Mouse (Mus musculus) stomach, embryonic 15.5 days (tissue): ENCODE results near the gene Pknox2. TPM values are rescaled to one million over a fixed set of nuclear protein-coding genes. Genes with fewer than 3 reads are reported as not detected.

Source experiments
- ATAC-seq: fragments of 200-750 bp; cut with Nextera tagmentation; 2 replicates; pipeline ENCODE4 v1.8.0; 2017; ENCODE audit warnings: low read depth, moderate number of reproducible peaks, moderate TSS enrichment; ENCODE audit not compliant: insufficient read depth, low FRiP score
- H3K27ac ChIP-seq: fragments of 300-500 bp; sonication (generic); 2 replicates; pipeline ENCODE4 v1.5.1; 2015; ENCODE audit warnings: mild to moderate bottlenecking, inconsistent platforms
- H3K27me3 ChIP-seq: fragments of 300-500 bp; sonication (generic); replicated peaks from 2 replicates; pipeline ENCODE4 v1.6.1; 2015; ENCODE audit warnings: inconsistent platforms
- H3K36me3 ChIP-seq: fragments of 300-500 bp; sonication (generic); 2 replicates; pipeline ENCODE4 v1.6.1; 2015; ENCODE audit warnings: inconsistent platforms
- H3K4me1 ChIP-seq: fragments of 300-500 bp; sonication (generic); 2 replicates; pipeline ENCODE4 v1.6.1; 2015; ENCODE audit warnings: inconsistent platforms
- H3K4me2 ChIP-seq: fragments of 300-500 bp; sonication (generic); 2 replicates; pipeline ENCODE4 v1.6.1; 2015; ENCODE audit warnings: mild to moderate bottlenecking, inconsistent platforms
- H3K4me3 ChIP-seq: fragments of 300-500 bp; sonication (generic); replicated peaks from 2 replicates; pipeline ENCODE4 v1.5.1; 2015; ENCODE audit warnings: inconsistent platforms
- H3K9ac ChIP-seq: fragments of 300-500 bp; sonication (generic); 2 replicates; pipeline ENCODE4 v1.6.1; 2015; ENCODE audit warnings: inconsistent platforms
- H3K9me3 ChIP-seq: fragments of 300-500 bp; sonication (generic); 2 replicates; pipeline ENCODE4 v1.6.1; 2016; ENCODE audit warnings: inconsistent platforms
- WGBS: fragments of 180-500 bp; shearing (Covaris S2); methylation state at CpG from one replicate; pipeline ENCODE4 v1.1.7; 2015; 5-methylcytosine and 5-hydroxymethylcytosine counted together
- polyA plus RNA-seq: library from polyadenylated mRNA; unstranded; fragments of >200 nt; fragmentation: Nextera tagmentation; extraction: Ambion mirVana; gene quantifications from 2 replicates; pipeline ENCODE4 v1.2.1, GENCODE M21; 2015

The Pknox2 gene
- polyA plus RNA-seq, 1 experiment from 2014 or later, result 8.3 TPM

GRCm38 (mm10) chr9:37147886-37148285 is 679 bp upstream of the Pknox2 start:
- Histone ChIP-seq H3K4me2 (no peak overlapping the region), H3K4me1 (0 out of 2 replicates have a peak, but pooled peaks cover 4% of the 10 kb centered on the region), H3K9ac (no peak overlapping the region), H3K9me3 (no peaks in the 10 kb centered on the region), H3K36me3 (no peaks in the 10 kb centered on the region), H3K27ac (no peak overlapping the region), H3K4me3 (no peak overlapping the region), H3K27me3 (peaks cover 9% of the 10 kb centered on the region; the same call in 1 of the 2 replicates)
- no peak for ATAC-seq
- WGBS, result 73% methylated on average over 4 of the region's 4 CpGs

DNA sequence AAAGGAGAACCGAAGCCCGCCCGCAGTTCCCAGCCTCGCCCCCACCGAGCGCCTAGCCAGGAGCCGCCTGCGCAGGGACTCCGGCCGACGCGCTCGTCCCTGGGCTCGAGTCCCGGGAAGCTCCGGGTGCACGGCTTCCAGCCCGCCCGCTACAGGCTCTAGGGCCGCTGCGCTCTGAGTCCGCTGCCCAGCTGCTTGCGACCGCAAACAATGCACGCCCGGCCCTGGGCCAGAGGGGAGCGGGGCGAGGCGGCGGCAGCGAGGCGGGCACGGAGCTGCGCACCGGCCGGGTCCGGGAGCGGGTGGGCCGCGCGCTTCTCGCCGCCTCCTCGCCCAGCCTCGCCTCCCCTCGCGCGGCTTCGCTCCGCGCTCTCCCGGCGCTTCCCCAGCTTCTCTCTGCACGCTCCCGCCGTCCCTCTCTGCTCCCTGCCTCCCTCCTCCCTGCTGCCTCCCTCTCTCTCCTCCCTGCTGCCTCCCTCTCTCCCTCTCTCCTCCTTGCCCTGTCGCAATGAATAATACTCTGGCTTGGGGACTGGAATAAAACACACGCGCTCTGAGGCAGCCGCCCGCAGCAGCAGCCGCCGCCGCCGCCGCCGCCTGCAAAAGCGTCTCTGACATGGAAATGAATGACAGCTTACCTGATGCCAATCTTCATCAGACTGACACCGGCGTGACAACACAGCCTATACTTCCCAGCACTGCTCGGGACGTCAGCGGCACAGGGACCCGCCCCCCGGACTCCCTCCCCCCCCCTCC is 426 bp downstream of the Pknox2 start:
- H3K4me1 ChIP-seq, result 0 out of 2 replicates have a peak, but pooled peaks cover 4% of the 10 kb centered on the region
- peak overlapping the region; percentile 71 for H3K9ac ChIP-seq
- peak overlapping the region; percentile 96 for H3K27ac ChIP-seq
- no peaks in the 10 kb centered on the region for H3K36me3 ChIP-seq
- WGBS, result 0% methylated on average over 74 of the region's 75 CpGs
- H3K27me3 ChIP-seq, result peaks cover 9% of the 10 kb centered on the region; the same call in 1 of the 2 replicates
- H3K9me3 ChIP-seq, result no peaks in the 10 kb centered on the region
- peak overlapping the region; percentile 72 for H3K4me3 ChIP-seq
- peak overlapping the region; percentile 96 for H3K4me2 ChIP-seq
- ATAC-seq, result peak; percentile 82

- peak overlapping the region; percentile 96 for H3K4me2 ChIP-seq
- 0% methylated on average over 12 of the region's 12 CpGs for WGBS
- no peaks in the 10 kb centered on the region for H3K9me3 ChIP-seq
- H3K27ac ChIP-seq, result peak overlapping the region; percentile 96
- peaks cover 9% of the 10 kb centered on the region; the same call in 1 of the 2 replicates for H3K27me3 ChIP-seq
- ATAC-seq, result peak; percentile 48
- no peaks in the 10 kb centered on the region for H3K36me3 ChIP-seq
- 0 out of 2 replicates have a peak, but pooled peaks cover 7% of the 10 kb centered on the region for H3K4me1 ChIP-seq
- H3K4me3 ChIP-seq, result peak overlapping the region; percentile 72
- peak overlapping the region; percentile 71 for H3K9ac ChIP-seq
Measured at GRCm38 (mm10) chr9:37146353-37146602, 929 bp downstream of the Pknox2 start.

- H3K36me3 ChIP-seq, result no peaks in the 10 kb centered on the region
- WGBS, result under 1% methylated on average over 42 of the region's 43 CpGs
- peaks cover 9% of the 10 kb centered on the region; the same call in 1 of the 2 replicates for H3K27me3 ChIP-seq
- ATAC-seq, result no peak
- peak overlapping the region; percentile 96 for H3K27ac ChIP-seq
- H3K9ac ChIP-seq, result peak overlapping the region; percentile 71; the same call in 1 of the 2 replicates
- H3K4me1 ChIP-seq, result 0 out of 2 replicates have a peak, but pooled peaks cover 9% of the 10 kb centered on the region
- peak overlapping the region; percentile 96 for H3K4me2 ChIP-seq
- H3K9me3 ChIP-seq, result no peaks in the 10 kb centered on the region
- peak overlapping the region; percentile 72 for H3K4me3 ChIP-seq
Measured at GRCm38 (mm10) chr9:37145616-37146352, 1.4 kb downstream of the Pknox2 start.

GRCm38 (mm10) chr9:37145151-37145615 is 2.0 kb downstream of the Pknox2 start:
- 1% methylated on average over 26 of the region's 26 CpGs for WGBS
- Histone ChIP-seq H3K4me3 (peak overlapping the region; percentile 72), H3K9ac (peak overlapping the region; percentile 71), H3K27me3 (peaks cover 9% of the 10 kb centered on the region; the same call in 1 of the 2 replicates), H3K27ac (peak overlapping the region; percentile 96), H3K4me1 (0 out of 2 replicates have a peak, but pooled peaks cover 9% of the 10 kb centered on the region), H3K9me3 (no peaks in the 10 kb centered on the region), H3K4me2 (peak overlapping the region; percentile 96), H3K36me3 (no peaks in the 10 kb centered on the region)
- no peak for ATAC-seq

- Histone ChIP-seq H3K4me3 (peak overlapping the region; percentile 72), H3K36me3 (no peaks in the 10 kb centered on the region), H3K27ac (peak overlapping the region; percentile 96; the same call in 1 of the 2 replicates), H3K9me3 (no peaks in the 10 kb centered on the region), H3K4me2 (peak overlapping the region; percentile 96), H3K27me3 (peaks cover 9% of the 10 kb centered on the region; the same call in 1 of the 2 replicates), H3K4me1 (peaks cover 12% of the 10 kb centered on the region; the same call in 1 of the 2 replicates), H3K9ac (no peak overlapping the region)
- WGBS, result 14% methylated on average over 6 of the region's 6 CpGs
- ATAC-seq, result no peak
Measured at GRCm38 (mm10) chr9:37144696-37145095, 2.5 kb downstream of the Pknox2 start.

GRCm38 (mm10) chr9:37144251-37144650 is 3.0 kb downstream of the Pknox2 start:
- Histone ChIP-seq H3K27me3 (peaks cover 9% of the 10 kb centered on the region; the same call in 1 of the 2 replicates), H3K4me3 (peak overlapping the region; percentile 72), H3K9ac (no peak overlapping the region), H3K4me1 (peaks cover 16% of the 10 kb centered on the region), H3K9me3 (no peaks in the 10 kb centered on the region), H3K27ac (peak overlapping the region; percentile 49; the same call in 1 of the 2 replicates), H3K36me3 (no peaks in the 10 kb centered on the region), H3K4me2 (peak overlapping the region; percentile 96)
- WGBS, result 7% methylated on average over 21 of the region's 21 CpGs
- no peak for ATAC-seq

GRCm38 (mm10) chr9:37143046-37143931 is 3.9 kb downstream of the Pknox2 start:
- no peak overlapping the region for H3K9ac ChIP-seq
- H3K36me3 ChIP-seq, result no peaks in the 10 kb centered on the region
- peaks cover 17% of the 10 kb centered on the region for H3K4me1 ChIP-seq
- H3K27me3 ChIP-seq, result peaks cover 7% of the 10 kb centered on the region; the same call in 1 of the 2 replicates
- no peak overlapping the region for H3K27ac ChIP-seq
- no peaks in the 10 kb centered on the region for H3K9me3 ChIP-seq
- H3K4me3 ChIP-seq, result peak overlapping the region; percentile 72; the same call in 1 of the 2 replicates
- 49% methylated on average over 12 of the region's 12 CpGs for WGBS
- peak overlapping the region; percentile 96 for H3K4me2 ChIP-seq
- ATAC-seq, result no peak

GRCm38 (mm10) chr9:37142107-37142506 is 5.1 kb downstream of the Pknox2 start:
- ATAC-seq, result no peak
- Histone ChIP-seq H3K9me3 (no peaks in the 10 kb centered on the region), H3K4me3 (no peak overlapping the region), H3K4me1 (peaks cover 17% of the 10 kb centered on the region), H3K4me2 (no peak overlapping the region), H3K36me3 (no peaks in the 10 kb centered on the region), H3K27me3 (0 out of 2 replicates have a peak, but pooled peaks cover 4% of the 10 kb centered on the region), H3K27ac (no peak overlapping the region), H3K9ac (no peak overlapping the region)
- whole genome bisulfite sequencing, result 48% methylated on average over 4 of the region's 4 CpGs

- Histone ChIP-seq H3K9ac (no peak overlapping the region), H3K4me1 (peaks cover 17% of the 10 kb centered on the region), H3K27me3 (0 out of 2 replicates have a peak, but pooled peaks cover 4% of the 10 kb centered on the region), H3K4me3 (no peak overlapping the region), H3K4me2 (no peak overlapping the region), H3K9me3 (no peaks in the 10 kb centered on the region), H3K36me3 (no peaks in the 10 kb centered on the region), H3K27ac (0 out of 2 replicates have a peak overlapping the region, but pooled peaks have one; percentile 16)
- no peak for ATAC-seq
- 39% methylated on average over 5 of the region's 5 CpGs for WGBS
Measured at GRCm38 (mm10) chr9:37140464-37141181, 6.6 kb downstream of the Pknox2 start.
